Mouse (Mus musculus) limb, embryonic 13.5 days (tissue): ENCODE data around the gene Gm11639. TPM values are rescaled to one million over a fixed set of nuclear protein-coding genes. Genes with fewer than 3 reads are reported as not detected.
A peak's percentile ranks its signal among the peaks of the same experiment; 100 is the strongest.
"Not testable (repeated sequence)": the region's sequence is repeated elsewhere in the genome, so short reads cannot be mapped to it uniquely, and the experiment has no call there.

Source experiments
- ATAC-seq: fragments of 200-750 bp; cut with Nextera tagmentation; 2 replicates; pipeline ENCODE4 v1.8.0; 2017; ENCODE audit warnings: low read depth, moderate number of reproducible peaks, moderate TSS enrichment; ENCODE audit not compliant: low FRiP score
- H3K27ac ChIP-seq: fragments of 300-500 bp; sonication (generic); 2 replicates; pipeline ENCODE4 v1.5.1; 2015; ENCODE audit warnings: inconsistent platforms, mild to moderate bottlenecking, moderate library complexity
- H3K27me3 ChIP-seq: fragments of 300-500 bp; sonication (generic); 2 replicates; pipeline ENCODE4 v1.6.1; 2015; ENCODE audit warnings: mild to moderate bottlenecking, inconsistent platforms
- H3K36me3 ChIP-seq: fragments of 300-500 bp; sonication (generic); 2 replicates; pipeline ENCODE4 v1.6.1; 2015; ENCODE audit warnings: inconsistent platforms, mild to moderate bottlenecking, moderate library complexity
- H3K4me1 ChIP-seq: fragments of 300-500 bp; sonication (generic); 2 replicates; pipeline ENCODE4 v1.6.1; 2015; ENCODE audit warnings: inconsistent platforms
- H3K4me2 ChIP-seq: fragments of 300-500 bp; sonication (generic); replicated peaks from 2 replicates; pipeline ENCODE4 v1.6.1; 2015; ENCODE audit warnings: inconsistent platforms, mild to moderate bottlenecking, moderate library complexity
- H3K4me3 ChIP-seq: fragments of 300-500 bp; sonication (generic); 2 replicates; pipeline ENCODE4 v1.5.1; 2015; ENCODE audit warnings: moderate library complexity, mild to moderate bottlenecking, inconsistent platforms
- H3K9ac ChIP-seq: fragments of 300-500 bp; sonication (generic); 2 replicates; pipeline ENCODE4 v1.6.1; 2015; ENCODE audit warnings: mild to moderate bottlenecking, inconsistent platforms
- H3K9me3 ChIP-seq: fragments of 300-500 bp; sonication (generic); 2 replicates; pipeline ENCODE4 v1.6.1; 2016; ENCODE audit warnings: inconsistent platforms
- WGBS: fragments of 180-500 bp; shearing (Covaris S2); methylation state at CpG from one replicate; pipeline ENCODE4 v1.1.7; 2015; 5-methylcytosine and 5-hydroxymethylcytosine counted together
- polyA plus RNA-seq: library from polyadenylated mRNA; unstranded; fragments of >200 nt; fragmentation: Nextera tagmentation; extraction: Ambion mirVana; gene quantifications from 2 replicates; pipeline ENCODE4 v1.2.1, GENCODE M21; 2015

Gene Gm11639
- polyA plus RNA-seq, 1 experiment from 2014 or later, result not detected

DNA sequence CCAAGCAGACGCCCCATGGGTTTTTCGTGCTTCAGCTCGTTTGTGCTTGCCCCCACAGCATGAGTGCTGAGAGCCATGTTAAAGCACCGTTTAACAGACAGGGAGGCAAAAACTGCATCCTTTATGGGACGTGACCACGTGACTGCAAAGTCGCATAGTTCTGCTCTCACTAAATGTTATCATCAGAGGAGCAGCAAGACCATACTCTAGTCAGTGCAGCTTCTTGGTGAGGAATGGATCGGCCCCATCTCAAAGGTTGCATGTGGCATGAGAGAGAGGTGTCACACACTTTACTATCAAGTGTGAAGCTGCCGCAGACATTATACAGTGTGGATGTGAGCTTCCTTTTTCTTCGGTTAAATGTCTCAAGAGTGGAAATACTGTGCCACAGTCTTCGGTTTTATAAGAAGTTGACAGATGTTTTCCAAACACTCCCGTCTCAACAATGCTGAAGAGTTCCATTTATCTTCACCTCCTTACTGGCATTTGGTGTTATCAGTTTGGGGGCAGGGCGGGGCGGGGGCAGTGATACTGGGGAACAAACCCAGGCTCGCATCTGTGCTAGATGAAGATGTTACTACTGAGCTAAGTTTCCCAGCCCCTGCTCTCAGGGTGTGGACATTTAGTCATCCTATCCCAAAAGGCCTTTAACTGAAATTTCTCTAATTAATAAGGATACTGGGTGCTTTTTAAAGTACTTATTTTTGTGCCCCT, 296.0 kb downstream of the Gm11639 start:
- Histone ChIP-seq H3K4me1 (no peaks in the 10 kb centered on the region), H3K4me3 (no peak overlapping the region), H3K9ac (no peak overlapping the region), H3K27me3 (no peaks in the 10 kb centered on the region), H3K4me2 (0 out of 2 replicates have a peak overlapping the region, but pooled peaks have one; percentile 19), H3K27ac (no peak overlapping the region), H3K36me3 (no peaks in the 10 kb centered on the region), H3K9me3 (no peaks in the 10 kb centered on the region)
- no peak for ATAC-seq
- WGBS, result 64% methylated on average over 15 of the region's 15 CpGs

DNA sequence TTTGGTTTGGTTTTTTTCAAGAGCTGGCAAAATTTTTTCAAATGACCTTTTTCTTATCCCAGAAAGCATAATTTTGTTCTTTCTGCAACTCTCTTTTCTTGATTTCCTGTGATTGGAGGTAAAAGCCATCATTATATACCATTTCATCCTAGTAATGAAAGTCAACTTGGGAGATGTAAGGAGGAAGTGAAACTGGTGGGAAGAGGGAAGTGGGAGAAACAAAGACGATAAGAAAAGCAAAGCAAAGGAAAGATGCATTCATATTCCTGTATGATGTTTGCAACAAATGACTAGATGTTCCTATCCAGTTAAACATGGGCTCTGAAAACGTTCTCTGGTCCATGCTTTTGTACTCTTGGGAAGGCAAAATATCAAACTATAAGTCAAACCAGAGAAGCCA, 323.7 kb downstream of the Gm11639 start:
- Histone ChIP-seq H3K4me3 (no peak overlapping the region), H3K36me3 (no peaks in the 10 kb centered on the region), H3K4me1 (no peaks in the 10 kb centered on the region), H3K9me3 (no peaks in the 10 kb centered on the region), H3K27me3 (no peaks in the 10 kb centered on the region), H3K27ac (no peak overlapping the region), H3K4me2 (no peak overlapping the region), H3K9ac (no peak overlapping the region)
- ATAC-seq, result no peak
- 67% methylated on average over 2 of the region's 2 CpGs for WGBS

DNA sequence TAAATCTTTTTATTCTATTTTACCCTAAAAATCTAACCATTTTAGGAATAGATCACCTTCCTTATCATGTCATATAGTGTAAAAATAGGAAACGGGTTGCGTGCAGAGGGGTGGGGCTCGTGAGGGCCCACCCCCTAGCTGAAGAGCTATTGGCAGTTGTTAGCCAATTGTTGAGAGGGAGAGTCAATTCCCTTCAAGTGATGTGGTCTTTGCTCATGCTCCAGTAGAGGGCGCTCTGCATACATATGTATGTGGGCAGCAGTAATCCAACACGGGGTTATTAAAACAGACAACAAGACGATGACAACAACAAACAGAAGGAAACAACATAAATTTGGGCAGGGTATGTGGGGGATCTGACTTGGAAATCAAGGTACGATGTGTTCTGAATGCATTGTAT, 335.6 kb downstream of the Gm11639 start:
- Histone ChIP-seq H3K9ac (no peak overlapping the region), H3K9me3 (no peaks in the 10 kb centered on the region), H3K4me1 (no peaks in the 10 kb centered on the region), H3K27ac (no peak overlapping the region), H3K27me3 (no peaks in the 10 kb centered on the region), H3K4me3 (no peak overlapping the region), H3K36me3 (no peaks in the 10 kb centered on the region), H3K4me2 (no peak overlapping the region)
- 75% methylated on average over 7 of the region's 7 CpGs for WGBS
- no peak for ATAC-seq

DNA sequence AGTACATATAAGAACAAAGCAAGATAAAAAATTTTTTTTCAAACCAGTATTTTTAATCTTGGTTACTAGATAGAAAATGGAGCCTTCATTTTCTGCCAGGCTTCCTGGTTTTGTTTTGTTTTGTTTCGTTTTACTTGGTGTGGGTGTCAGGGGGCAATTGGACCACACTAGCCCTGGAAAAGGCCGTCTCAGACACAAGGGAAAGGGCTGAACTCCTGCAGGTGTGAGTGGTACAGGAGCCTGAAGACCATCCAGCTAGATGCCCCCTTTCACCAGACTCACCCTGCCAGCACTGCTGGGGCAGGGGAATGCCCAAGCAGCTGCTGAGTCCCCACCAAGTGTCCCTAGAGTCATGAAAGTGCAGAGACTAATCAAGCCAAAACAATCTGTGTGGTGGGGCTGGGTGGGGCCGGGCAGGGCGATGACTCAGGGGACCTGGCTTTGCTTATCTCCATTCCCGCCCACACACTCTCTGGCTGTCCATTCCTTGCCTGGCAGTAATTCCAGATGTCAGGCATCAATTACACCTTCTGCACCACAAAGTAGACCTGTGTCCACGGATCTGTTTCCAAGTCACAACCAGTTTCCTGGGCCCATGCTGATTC, 343.3 kb downstream of the Gm11639 start:
- H3K27ac ChIP-seq, result no peak overlapping the region
- H3K27me3 ChIP-seq, result no peaks in the 10 kb centered on the region
- ATAC-seq, result no peak
- H3K4me1 ChIP-seq, result no peaks in the 10 kb centered on the region
- H3K36me3 ChIP-seq, result no peaks in the 10 kb centered on the region
- no peak overlapping the region for H3K9ac ChIP-seq
- H3K4me3 ChIP-seq, result no peak overlapping the region
- H3K9me3 ChIP-seq, result no peaks in the 10 kb centered on the region
- no peak overlapping the region for H3K4me2 ChIP-seq
- 30% methylated on average over 6 of the region's 6 CpGs for WGBS

DNA sequence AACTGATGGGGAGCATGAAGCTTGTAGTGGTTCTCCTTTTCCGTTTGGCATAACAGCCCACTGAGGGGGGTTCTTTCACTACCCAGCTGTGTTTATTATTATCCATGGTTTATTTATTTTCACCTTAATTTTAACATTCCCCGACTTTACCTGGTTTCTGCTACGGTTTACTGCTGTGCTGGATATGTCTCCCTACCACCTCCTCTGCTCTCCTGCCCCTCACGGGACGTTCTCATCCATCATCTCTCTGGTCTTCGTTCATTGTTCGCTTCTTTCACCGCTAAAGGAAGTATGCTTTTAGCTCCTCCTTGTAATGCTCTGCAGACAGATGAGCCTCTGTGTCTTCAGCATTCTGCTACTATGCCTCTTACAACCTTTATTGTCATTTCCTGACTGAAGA, 344.0 kb downstream of the Gm11639 start:
- no peak overlapping the region for H3K9ac ChIP-seq
- 78% methylated on average over 8 of the region's 8 CpGs for WGBS
- no peak overlapping the region for H3K4me2 ChIP-seq
- H3K27ac ChIP-seq, result no peak overlapping the region
- no peaks in the 10 kb centered on the region for H3K9me3 ChIP-seq
- no peaks in the 10 kb centered on the region for H3K27me3 ChIP-seq
- no peaks in the 10 kb centered on the region for H3K4me1 ChIP-seq
- H3K36me3 ChIP-seq, result no peaks in the 10 kb centered on the region
- no peak overlapping the region for H3K4me3 ChIP-seq
- no peak for ATAC-seq

DNA sequence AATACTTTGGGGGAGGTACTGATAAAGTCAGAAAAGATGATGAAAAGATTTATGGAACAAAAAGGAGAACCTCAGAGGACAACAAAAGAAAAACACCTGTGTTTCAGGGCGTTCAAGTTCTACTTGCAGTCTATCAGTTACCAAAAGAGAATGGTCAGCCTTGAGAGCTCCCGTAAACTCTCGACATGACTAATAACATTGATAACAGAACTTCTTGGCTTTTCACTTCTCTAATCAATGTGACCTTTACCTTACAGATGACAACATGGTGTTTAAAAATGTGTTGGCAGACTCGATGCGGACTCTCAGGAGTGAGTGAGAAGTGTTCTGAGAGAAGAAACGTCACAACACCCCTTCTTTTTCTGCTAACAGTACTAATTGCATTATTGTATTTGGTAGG, 344.7 kb downstream of the Gm11639 start:
- H3K27me3 ChIP-seq, result no peaks in the 10 kb centered on the region

DNA sequence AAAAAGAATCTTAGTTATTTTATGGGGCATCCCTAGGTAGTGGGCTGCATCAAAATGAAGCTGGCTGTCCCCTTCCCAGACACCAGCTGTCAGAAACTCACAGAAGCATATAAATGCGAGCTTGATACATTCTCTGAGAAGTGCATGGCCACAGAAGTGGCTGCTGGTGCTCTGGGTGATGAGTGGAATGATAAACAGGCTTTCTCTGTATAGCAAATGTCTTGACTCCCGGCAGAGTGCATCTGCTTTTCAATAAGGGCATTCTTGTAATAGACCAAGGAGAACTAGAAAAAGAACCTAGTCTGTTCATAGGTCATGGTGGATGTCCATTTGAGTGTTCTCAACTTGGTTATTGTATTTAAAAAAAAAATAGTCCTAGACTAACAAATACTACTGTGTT, 345.6 kb downstream of the Gm11639 start:
- 74% methylated on average over 2 of the region's 2 CpGs for WGBS
- H3K9me3 ChIP-seq, result no peaks in the 10 kb centered on the region
- no peak overlapping the region for H3K4me2 ChIP-seq
- H3K4me1 ChIP-seq, result no peaks in the 10 kb centered on the region
- H3K4me3 ChIP-seq, result no peak overlapping the region
- no peaks in the 10 kb centered on the region for H3K36me3 ChIP-seq
- no peak overlapping the region for H3K27ac ChIP-seq
- H3K27me3 ChIP-seq, result no peaks in the 10 kb centered on the region
- H3K9ac ChIP-seq, result no peak overlapping the region
- ATAC-seq, result no peak

More for the DNA sequence above, 344.7 kb downstream of the Gm11639 start:
- no peak overlapping the region for H3K27ac ChIP-seq
- no peak overlapping the region for H3K4me2 ChIP-seq
- no peaks in the 10 kb centered on the region for H3K36me3 ChIP-seq
- 82% methylated on average over 6 of the region's 6 CpGs for WGBS
- no peak overlapping the region for H3K4me3 ChIP-seq
- no peak for ATAC-seq
- H3K9ac ChIP-seq, result no peak overlapping the region
- no peaks in the 10 kb centered on the region for H3K4me1 ChIP-seq
- no peaks in the 10 kb centered on the region for H3K9me3 ChIP-seq

DNA sequence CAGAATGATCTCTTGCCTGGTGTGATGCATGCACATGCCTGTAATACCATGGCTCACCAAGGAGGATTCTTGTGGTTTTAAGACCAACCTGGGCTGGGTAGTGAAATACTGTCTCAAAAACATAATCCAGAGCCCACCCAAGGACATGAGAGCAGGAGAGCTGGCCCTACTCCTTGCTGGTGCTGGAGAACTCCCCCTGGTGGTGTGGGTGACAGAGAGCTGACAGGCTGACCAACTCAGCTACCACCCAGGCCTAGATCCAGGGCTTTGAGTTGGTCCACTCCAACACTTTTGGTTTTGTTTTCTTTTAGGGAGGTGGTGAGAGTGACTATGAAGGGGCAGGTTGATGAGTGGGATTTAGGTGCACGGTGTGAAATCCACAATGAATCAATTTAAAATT, 349.6 kb downstream of the Gm11639 start:
- Histone ChIP-seq H3K36me3 (no peaks in the 10 kb centered on the region), H3K9ac (no peak overlapping the region), H3K27me3 (no peaks in the 10 kb centered on the region), H3K9me3 (no peaks in the 10 kb centered on the region), H3K4me2 (no peak overlapping the region), H3K4me1 (no peaks in the 10 kb centered on the region), H3K27ac (no peak overlapping the region), H3K4me3 (no peak overlapping the region)
- WGBS, result 97% methylated on average over 1 of the region's 1 CpGs
- ATAC-seq, result no peak

DNA sequence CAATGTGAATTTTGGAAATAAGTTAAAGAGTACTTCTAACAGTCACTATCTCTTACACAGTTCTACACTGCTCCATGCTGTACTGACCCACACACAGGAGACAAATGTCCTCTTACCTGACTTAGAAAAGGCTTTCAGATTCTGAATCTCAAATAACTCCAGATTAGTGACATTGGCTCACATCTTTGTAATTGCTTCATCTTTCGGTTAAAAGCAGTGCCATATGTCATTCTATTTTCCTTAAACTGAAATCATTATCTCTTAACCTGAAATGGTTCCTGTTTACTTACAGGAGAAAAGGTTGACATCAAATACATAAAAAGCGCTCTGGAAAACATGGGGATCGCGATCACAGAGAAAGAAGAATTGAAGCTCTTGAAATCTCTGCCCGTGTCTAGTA, 377.8 kb downstream of the Gm11639 start, which contains the start of gene Efcab3:
Efcab3 (plus strand) TSS at position 301 of the 400 bp plus-strand sequence.
- Histone ChIP-seq H3K27me3 (no peaks in the 10 kb centered on the region), H3K27ac (no peak within 1 kb of the TSS), H3K4me2 (no peak within 1 kb of the TSS), H3K36me3 (no peaks in the 10 kb centered on the region), H3K4me1 (no peaks in the 10 kb centered on the region), H3K9me3 (peaks cover 4% of the 10 kb centered on the region; the same call in 1 of the 2 replicates), H3K4me3 (no peak within 1 kb of the TSS), H3K9ac (no peak within 1 kb of the TSS)
- ATAC-seq, result no peak
- WGBS, result 90% methylated on average over 5 of the region's 5 CpGs

DNA sequence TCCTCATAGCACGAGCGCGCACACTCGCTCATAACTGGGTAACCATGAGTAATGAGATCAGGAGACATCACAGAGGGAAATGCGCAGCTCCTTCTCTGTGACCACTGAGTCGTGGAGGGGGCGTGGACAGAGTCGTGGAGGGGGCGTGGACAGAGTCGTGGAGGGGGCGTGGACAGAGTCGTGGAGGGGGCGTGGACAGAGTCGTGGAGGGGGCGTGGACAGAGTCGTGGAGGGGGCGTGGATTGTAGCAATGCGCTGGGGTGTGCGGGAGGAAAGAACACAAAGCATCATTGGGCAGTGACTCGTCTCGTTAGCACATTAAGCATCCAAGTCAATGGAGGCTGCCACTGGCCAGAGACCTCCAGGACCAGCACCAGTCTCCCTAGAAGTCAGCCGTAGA, 426.9 kb downstream of the Gm11639 start:
- not testable (repeated sequence) for H3K4me1 ChIP-seq, ATAC-seq, H3K27me3 ChIP-seq, H3K27ac ChIP-seq, H3K4me2 ChIP-seq, H3K36me3 ChIP-seq, H3K9me3 ChIP-seq, H3K4me3 ChIP-seq, H3K9ac ChIP-seq
- WGBS, result 78% methylated on average over 20 of the region's 22 CpGs

DNA sequence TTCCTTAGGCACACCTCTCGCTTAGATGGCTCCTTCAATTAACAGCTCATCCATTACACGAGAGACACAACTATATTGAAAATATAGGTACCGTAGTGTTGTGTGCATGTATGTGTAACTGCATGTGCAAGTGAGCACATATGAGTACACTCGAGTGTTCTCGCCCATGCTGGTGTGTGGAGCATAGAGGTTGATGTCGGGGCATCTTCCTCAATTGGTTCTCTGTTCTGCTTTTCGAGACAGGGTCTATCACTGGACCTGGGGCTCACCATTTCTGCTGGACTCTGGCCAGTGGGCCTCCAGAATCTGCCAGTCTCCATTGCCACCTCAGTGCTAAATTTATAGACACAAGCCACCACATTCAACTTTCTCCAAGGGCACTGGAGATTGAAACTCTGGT, 432.3 kb downstream of the Gm11639 start:
- Histone ChIP-seq H3K27ac (no peak overlapping the region), H3K36me3 (no peaks in the 10 kb centered on the region), H3K9me3 (no peaks in the 10 kb centered on the region), H3K4me1 (no peaks in the 10 kb centered on the region), H3K4me3 (no peak overlapping the region), H3K27me3 (no peaks in the 10 kb centered on the region), H3K4me2 (no peak overlapping the region), H3K9ac (no peak overlapping the region)
- no peak for ATAC-seq
- 79% methylated on average over 7 of the region's 7 CpGs for WGBS

DNA sequence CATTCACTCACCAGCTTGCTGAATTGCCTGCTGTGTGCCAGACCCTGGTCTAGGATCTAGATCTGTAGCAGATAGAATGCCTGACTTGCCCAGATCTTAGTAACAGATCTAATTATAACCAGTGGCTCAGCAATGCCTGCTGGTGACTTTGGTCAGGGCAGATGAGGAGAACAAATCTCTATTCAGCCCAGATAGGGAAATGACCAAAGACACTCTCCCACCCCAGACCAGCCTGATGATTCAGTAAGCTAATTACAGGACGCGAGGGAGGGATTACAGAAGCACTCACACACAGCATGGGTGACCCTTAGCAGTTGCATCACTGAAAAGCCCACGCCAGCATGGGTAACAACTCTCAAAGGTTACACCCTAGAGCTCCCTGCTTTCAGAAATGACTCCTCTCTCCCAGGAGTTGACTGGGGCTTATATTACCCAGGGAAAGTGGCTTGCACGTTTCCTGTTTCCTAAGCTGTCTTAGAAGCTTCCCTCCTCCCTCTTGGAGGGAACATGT, 435.1 kb downstream of the Gm11639 start:
- Histone ChIP-seq H3K27me3 (no peaks in the 10 kb centered on the region), H3K9me3 (no peaks in the 10 kb centered on the region), H3K4me1 (no peaks in the 10 kb centered on the region), H3K9ac (no peak overlapping the region; the same call in 1 of the 2 replicates), H3K36me3 (no peaks in the 10 kb centered on the region), H3K4me2 (no peak overlapping the region), H3K27ac (no peak overlapping the region), H3K4me3 (no peak overlapping the region)
- ATAC-seq, result no peak
- 32% methylated on average over 4 of the region's 4 CpGs for WGBS

DNA sequence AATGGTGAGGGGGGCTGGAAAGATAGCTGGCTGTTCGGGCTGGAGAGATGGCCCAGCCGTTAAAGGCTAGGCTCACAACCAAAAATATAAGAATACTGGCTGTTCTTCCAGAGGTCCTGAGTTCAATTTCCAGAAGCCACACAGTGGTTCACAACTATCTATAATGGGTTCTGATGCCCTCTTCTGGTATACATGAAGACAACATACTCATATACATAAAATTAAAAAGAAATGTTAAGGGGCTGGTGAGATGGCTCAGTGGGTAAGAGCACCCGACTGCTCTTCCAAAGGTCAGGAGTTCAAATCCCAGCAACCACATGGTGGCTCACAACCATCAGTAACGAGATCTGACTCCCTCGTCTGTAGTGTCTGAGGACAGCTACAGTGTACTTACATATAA, 436.3 kb downstream of the Gm11639 start:
- ATAC-seq, H3K36me3 ChIP-seq, H3K27me3 ChIP-seq, H3K9ac ChIP-seq, H3K9me3 ChIP-seq, H3K4me1 ChIP-seq, H3K27ac ChIP-seq, H3K4me2 ChIP-seq, H3K4me3 ChIP-seq: not testable (repeated sequence)
- WGBS, result 62% methylated on average over 5 of the region's 5 CpGs
